Mouse (Mus musculus): ENCODE measurements around the gene 4833427G06Rik.
"Not testable (repeated sequence)": the region's sequence is repeated elsewhere in the genome, so short reads cannot be mapped to it uniquely, and the experiment has no call there.

Gene 4833427G06Rik

GRCm38 (mm10) chr9:51101756-51102425 is at the start of gene 4833427G06Rik:
TSS of gene 4833427G06Rik (minus strand) at chr9:51102078.
- DNase-seq (ENCODE audit: low read depth, low spot score), result peak; percentile 73

- DNase-seq (ENCODE audit: low read depth, low spot score), result no peak
These were observed 45.4 kb upstream of the 4833427G06Rik start for GRCm38 (mm10) chr9:51147294-51147693.

- DNase-seq (ENCODE audit: low read depth, low spot score), result no peak
These were observed 44.6 kb upstream of the 4833427G06Rik start for GRCm38 (mm10) chr9:51146496-51146895.

GRCm38 (mm10) chr9:51144218-51144617 is 42.3 kb upstream of the 4833427G06Rik start:
- DNase-seq (ENCODE audit: low read depth, low spot score), result no peak

DNA sequence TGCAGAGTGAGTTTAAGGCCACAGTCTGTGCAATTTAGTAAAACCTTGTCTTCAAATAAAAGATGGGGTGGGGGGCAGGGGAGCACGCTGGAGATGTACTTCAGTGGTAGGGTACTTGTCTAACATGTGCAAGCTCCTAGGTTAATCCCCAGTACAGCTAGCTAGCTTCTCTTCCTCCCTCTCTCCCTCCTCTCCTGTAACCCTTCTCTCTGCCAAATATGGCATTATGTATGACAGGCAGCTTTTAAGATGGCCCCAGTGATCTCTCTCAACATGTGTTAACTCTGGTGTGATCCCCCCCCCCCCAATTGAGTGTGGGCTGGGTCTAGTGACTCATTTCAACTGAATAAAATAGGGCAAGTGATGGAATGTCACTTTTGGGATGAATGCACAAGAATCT is 41.6 kb upstream of the 4833427G06Rik start:
- DNase-seq (ENCODE audit: low read depth, low spot score), result no peak

GRCm38 (mm10) chr9:51140711-51141110 is 38.8 kb upstream of the 4833427G06Rik start:
- DNase-seq (ENCODE audit: low read depth, low spot score), result no peak

DNA sequence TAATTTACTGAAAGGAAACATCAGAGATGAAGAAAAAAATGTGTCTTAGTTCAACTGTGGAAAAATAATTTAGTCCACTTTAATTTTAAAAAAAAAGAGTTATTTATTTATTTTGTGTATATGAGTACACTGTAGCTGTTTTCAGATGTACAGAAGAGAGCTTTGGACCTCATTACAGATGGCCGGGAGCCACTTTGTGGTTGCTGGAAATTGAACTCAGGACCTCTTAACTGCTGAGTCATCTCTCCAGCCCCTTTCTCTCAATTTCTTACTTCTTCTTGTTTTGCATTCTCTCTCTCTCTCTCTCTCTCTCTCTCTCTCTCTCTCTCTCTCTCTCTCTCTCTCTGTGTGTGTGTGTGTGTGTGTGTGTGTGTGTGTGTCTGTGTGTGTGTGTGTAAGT is 37.5 kb upstream of the 4833427G06Rik start:
- DNase-seq (ENCODE audit: low read depth, low spot score), result not testable (repeated sequence)

GRCm38 (mm10) chr9:51138301-51138700 is 36.4 kb upstream of the 4833427G06Rik start:
- DNase-seq (ENCODE audit: low read depth, low spot score), result no peak

DNA sequence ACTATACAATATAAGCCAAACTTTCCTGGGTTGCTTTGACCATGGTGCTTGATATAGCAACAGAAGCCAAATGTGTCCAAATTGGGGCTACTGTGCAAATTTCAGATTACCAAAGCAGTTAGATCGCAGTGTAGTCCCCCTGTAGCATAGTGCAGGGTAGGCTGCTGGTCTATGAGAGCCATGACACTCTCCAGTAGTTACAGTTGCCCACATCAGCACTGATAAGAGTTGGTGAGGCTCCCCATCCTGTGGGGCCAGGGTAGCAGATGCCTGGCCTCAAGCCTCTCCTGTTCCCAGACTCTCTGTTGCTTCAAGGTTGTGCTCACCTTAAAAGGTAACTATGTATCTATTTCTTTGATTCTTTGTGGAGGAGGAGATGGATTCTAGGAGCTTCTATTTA is 36.0 kb upstream of the 4833427G06Rik start:
- no peak for DNase-seq (ENCODE audit: low read depth, low spot score)

- no peak for DNase-seq (ENCODE audit: low read depth, low spot score)
These were observed 35.6 kb upstream of the 4833427G06Rik start for GRCm38 (mm10) chr9:51137432-51137831.

GRCm38 (mm10) chr9:51136985-51137384 is 35.1 kb upstream of the 4833427G06Rik start:
- DNase-seq (ENCODE audit: low read depth, low spot score), result peak; percentile 8

- DNase-seq (ENCODE audit: low read depth, low spot score), result no peak
These were observed 12.9 kb upstream of the 4833427G06Rik start for GRCm38 (mm10) chr9:51114767-51115166.

DNA sequence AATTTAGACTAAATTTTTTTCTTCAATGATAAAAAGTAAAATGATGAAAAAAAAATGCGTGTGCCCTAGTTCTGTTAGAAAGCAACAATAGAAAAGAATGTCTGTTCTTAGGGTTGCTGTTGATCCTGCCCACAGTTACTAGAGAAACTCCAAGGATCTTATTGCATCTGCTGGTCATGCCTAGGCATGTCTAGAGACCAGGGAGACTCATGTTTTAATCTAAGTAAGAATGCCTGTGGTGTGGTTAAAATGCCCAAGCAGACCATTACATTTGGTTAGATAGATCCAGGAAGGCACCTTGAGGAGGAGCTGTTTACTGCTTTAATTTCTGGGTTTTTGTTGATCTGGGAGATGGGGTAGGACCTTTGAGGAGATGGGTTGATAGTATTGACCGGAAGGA is 3.9 kb upstream of the 4833427G06Rik start:
- no peak for DNase-seq (ENCODE audit: low read depth, low spot score)

GRCm38 (mm10) chr9:51103808-51104514 is 2.1 kb upstream of the 4833427G06Rik start:
- no peak for DNase-seq (ENCODE audit: low read depth, low spot score)

DNA sequence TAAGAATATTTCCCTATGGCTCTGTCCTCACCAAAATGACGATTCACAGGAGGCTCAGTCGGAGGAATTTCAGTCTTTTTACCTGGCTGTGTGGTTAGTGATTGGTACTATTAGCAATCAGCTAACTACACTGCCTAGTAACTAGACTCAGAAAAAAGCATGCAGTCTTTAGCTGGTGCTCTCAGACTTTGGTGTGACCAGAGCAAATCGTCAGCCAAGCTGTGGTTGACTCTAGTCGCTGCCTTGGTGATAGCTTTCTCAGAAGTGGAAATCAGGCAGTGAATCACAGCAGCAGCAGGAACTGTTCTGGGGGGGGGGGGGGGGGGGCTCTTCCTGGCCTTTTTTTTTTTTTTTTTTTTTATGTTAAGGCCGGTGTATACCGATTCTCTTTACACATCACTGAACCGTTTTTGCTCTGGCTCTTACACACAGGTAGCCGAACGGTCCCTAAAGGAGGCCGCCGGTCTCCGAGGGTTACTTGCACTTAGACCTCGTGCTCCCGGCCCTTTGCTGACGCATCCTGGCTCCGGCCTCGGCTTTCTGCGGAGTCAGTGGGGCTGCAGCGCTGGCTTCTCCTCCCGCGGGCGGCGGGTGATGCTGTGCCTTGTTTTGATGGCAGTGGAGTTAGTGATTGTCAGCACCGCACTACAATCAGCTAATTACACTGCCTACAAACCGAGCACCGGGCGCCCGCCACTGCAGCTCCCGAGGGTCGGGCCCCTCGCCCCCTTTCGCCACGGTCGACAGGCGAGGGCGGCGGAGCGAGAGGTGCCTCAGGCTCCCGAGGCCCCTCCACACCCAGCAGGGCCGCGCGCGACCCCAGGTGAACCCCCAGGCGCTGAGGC is 1.3 kb upstream of the 4833427G06Rik start:
- DNase-seq (ENCODE audit: low read depth, low spot score), result peak; percentile 41

GRCm38 (mm10) chr9:51096306-51096705 is 5.6 kb downstream of the 4833427G06Rik start:
- DNase-seq (ENCODE audit: low read depth, low spot score), result no peak

DNA sequence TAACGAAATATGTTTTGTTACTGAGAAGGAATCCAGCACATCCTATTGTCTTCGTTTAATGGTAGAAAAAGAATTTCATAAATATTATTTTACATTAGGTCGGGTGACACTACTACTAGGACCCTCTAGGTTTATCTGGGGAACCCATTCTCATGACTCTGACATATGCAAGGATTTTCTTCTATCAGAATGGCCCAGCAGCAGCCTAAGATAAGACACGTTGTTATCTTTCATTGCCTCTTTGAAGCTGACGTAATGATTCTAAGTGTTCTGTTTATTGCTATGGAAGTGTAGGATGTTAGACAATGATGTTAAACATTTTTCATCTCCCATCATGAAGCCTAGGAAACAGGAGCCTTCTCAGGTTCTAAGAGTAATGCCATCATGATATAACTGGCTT is 8.2 kb downstream of the 4833427G06Rik start:
- DNase-seq (ENCODE audit: low read depth, low spot score), result no peak

DNA sequence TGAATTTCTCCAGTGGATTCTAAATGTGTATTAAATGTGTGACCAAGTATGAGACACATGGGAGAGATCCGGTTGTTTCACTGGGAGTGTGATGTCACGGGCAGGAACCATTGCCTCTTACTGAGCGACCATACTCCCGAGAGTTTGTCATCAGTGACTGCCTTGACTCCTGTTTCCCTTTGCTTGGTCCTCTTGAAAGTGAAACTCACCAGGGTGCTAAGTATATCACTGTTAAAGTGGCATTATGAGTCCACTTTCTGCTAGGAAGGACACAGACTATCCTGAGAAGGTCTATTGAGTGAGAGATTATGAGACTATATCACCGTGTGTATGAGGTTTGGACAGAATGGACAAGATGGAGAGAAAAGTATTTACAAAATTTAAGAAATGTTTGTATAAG is 20.3 kb downstream of the 4833427G06Rik start:
- no peak for DNase-seq (ENCODE audit: low read depth, low spot score)

- DNase-seq (ENCODE audit: low read depth, low spot score), result peak; percentile 79
These were observed 24.9 kb downstream of the 4833427G06Rik start, which contains the start of gene Layn for GRCm38 (mm10) chr9:51076979-51077315. TSS of gene Layn (minus strand) at chr9:51077094.

DNA sequence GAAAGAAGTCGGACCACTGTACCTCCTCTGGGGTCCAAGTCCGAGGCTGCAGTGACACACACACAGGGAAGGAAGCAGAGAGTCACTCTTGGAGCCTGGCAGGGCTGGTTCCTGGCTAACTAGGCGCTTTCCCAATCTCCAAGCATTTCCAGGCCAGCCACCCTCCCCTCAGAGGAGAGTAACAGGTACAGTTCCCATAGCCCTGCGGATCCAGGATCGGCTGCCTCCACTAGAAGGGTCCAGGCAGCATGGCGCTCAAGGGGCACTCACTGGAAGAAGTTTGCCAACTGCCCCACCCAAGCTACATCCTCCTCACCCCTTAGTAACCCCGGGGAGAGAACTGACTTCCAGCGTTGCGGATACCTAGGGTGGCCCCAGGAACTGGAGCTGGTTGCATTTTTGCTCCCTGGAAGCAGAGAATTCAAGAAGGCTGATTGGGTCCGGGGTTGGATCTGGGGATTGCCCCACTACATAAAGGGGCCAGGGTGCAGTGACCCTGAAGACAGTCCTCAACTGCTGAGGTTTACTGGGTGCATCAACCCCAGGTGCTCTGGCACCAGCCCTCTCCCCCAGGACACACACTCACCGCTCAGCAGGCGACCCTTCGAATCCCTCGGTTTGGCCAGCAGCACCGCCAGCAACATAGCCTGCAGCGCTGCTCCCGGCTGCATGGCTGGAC is 25.4 kb downstream of the 4833427G06Rik start:
- no peak for DNase-seq (ENCODE audit: low read depth, low spot score)

- no peak for DNase-seq (ENCODE audit: low read depth, low spot score)
These were observed 26.1 kb downstream of the 4833427G06Rik start for GRCm38 (mm10) chr9:51075780-51076179.

GRCm38 (mm10) chr9:51070801-51071200 is 31.1 kb downstream of the 4833427G06Rik start:
- no peak for DNase-seq (ENCODE audit: low read depth, low spot score)

Data from forelimb bud, embryonic 11.5 days (tissue).